Mouse (Mus musculus) cerebellum, postnatal 36 days (tissue): ENCODE measurements around the gene Hacd4.

Experiments used
- DNase-seq, 2 experiments: peaks; one replicate each; pipeline ENCODE4 v3.0.0; 2021 to 2022; ENCODE audit warnings: mixed read lengths in 2 of 2

The Hacd4 gene

GRCm38 (mm10) chr4:88438326-88438989 is at the start of gene Hacd4:
Gene Hacd4 (minus strand): TSS chr4:88438928.
- peak; percentile 11 to 32 for DNase-seq

GRCm38 (mm10) chr4:88488107-88488506 is 49.4 kb upstream of the Hacd4 start:
- DNase-seq, result no peak

GRCm38 (mm10) chr4:88480130-88480529 is 41.4 kb upstream of the Hacd4 start:
- DNase-seq, result no peak

- DNase-seq, result no peak
Observed at GRCm38 (mm10) chr4:88478809-88479186, 40.1 kb upstream of the Hacd4 start.

- no peak for DNase-seq
Observed at GRCm38 (mm10) chr4:88478177-88478808, 39.6 kb upstream of the Hacd4 start.

- no peak for DNase-seq
Observed at GRCm38 (mm10) chr4:88476511-88477210, 37.9 kb upstream of the Hacd4 start.

GRCm38 (mm10) chr4:88476084-88476483 is 37.4 kb upstream of the Hacd4 start:
- no peak for DNase-seq

- no peak for DNase-seq
Observed at GRCm38 (mm10) chr4:88471528-88471927, 32.8 kb upstream of the Hacd4 start.

GRCm38 (mm10) chr4:88464574-88464973 is 25.8 kb upstream of the Hacd4 start:
- no peak for DNase-seq

- no peak for DNase-seq
Observed at GRCm38 (mm10) chr4:88462981-88463646, 24.4 kb upstream of the Hacd4 start.

- no peak for DNase-seq
Observed at GRCm38 (mm10) chr4:88462501-88462900, 23.8 kb upstream of the Hacd4 start.

GRCm38 (mm10) chr4:88461315-88461714 is 22.6 kb upstream of the Hacd4 start:
- no peak for DNase-seq

GRCm38 (mm10) chr4:88458673-88459072 is 19.9 kb upstream of the Hacd4 start:
- no peak for DNase-seq

GRCm38 (mm10) chr4:88458093-88458492 is 19.4 kb upstream of the Hacd4 start:
- no peak for DNase-seq

- DNase-seq, result no peak
Observed at GRCm38 (mm10) chr4:88450087-88450765, 11.5 kb upstream of the Hacd4 start.

- DNase-seq, result no peak
Observed at GRCm38 (mm10) chr4:88448976-88449375, 10.2 kb upstream of the Hacd4 start.

GRCm38 (mm10) chr4:88440814-88441213 is 2.1 kb upstream of the Hacd4 start:
- no peak for DNase-seq

- DNase-seq, result no peak
Observed at GRCm38 (mm10) chr4:88439669-88440123, 968 bp upstream of the Hacd4 start.

GRCm38 (mm10) chr4:88438990-88439329 is 232 bp upstream of the Hacd4 start:
- no peak for DNase-seq

- DNase-seq, result no peak
Observed at GRCm38 (mm10) chr4:88437917-88438316, 811 bp downstream of the Hacd4 start.

- DNase-seq, result no peak
Observed at GRCm38 (mm10) chr4:88437166-88437565, 1.6 kb downstream of the Hacd4 start.

GRCm38 (mm10) chr4:88436593-88437165 is 2.0 kb downstream of the Hacd4 start:
- no peak for DNase-seq
